Mouse (Mus musculus) thymus, adult 2 months (tissue): ENCODE measurements around the gene Aoah. TPM values are rescaled to one million over a fixed set of nuclear protein-coding genes. Genes with fewer than 3 reads are reported as not detected.

Source experiments
- DNase-seq: peaks from one replicate; pipeline ENCODE4 v3.0.0; 2021
- H3K27ac ChIP-seq: fragments of 200-500 bp; 2 replicates; pipeline ENCODE4 v1.5.1; 2012; ENCODE audit warnings: low read length, control low read depth; ENCODE audit not compliant: control insufficient read depth, insufficient read depth
- H3K27me3 ChIP-seq: fragments of 200-500 bp; 2 replicates; pipeline ENCODE4 v1.6.1; 2012; ENCODE audit warnings: mild to moderate bottlenecking, low read length, moderate library complexity, mixed read lengths; ENCODE audit not compliant: control insufficient read depth, insufficient read depth
- H3K36me3 ChIP-seq: fragments of 200-500 bp; 2 replicates; pipeline ENCODE4 v1.6.1; 2012; ENCODE audit warnings: mild to moderate bottlenecking, low read length, moderate library complexity; ENCODE audit not compliant: control insufficient read depth, insufficient read depth
- H3K4me1 ChIP-seq: fragments of 200-500 bp; replicated peaks from 2 replicates; pipeline ENCODE4 v1.6.1; 2012; ENCODE audit warnings: low read length; ENCODE audit not compliant: control insufficient read depth, insufficient read depth
- H3K4me3 ChIP-seq: fragments of 200-500 bp; 2 replicates; pipeline ENCODE4 v1.5.1; 2012; ENCODE audit warnings: mild to moderate bottlenecking, low read length, control low read depth, moderate library complexity; ENCODE audit not compliant: control insufficient read depth, insufficient read depth
- CTCF ChIP-seq: fragments of 200-500 bp; IDR thresholded peaks from 2 replicates; pipeline ENCODE4 v1.5.1; 2012; ENCODE audit warnings: mild to moderate bottlenecking, control low read depth, low read length, moderate library complexity, borderline replicate concordance; ENCODE audit not compliant: control insufficient read depth, poor library complexity, insufficient read depth; ENCODE audit errors: extremely low read depth
- POLR2A ChIP-seq: fragments of 200-500 bp; IDR thresholded peaks from 2 replicates; pipeline ENCODE4 v1.6.1; 2012; ENCODE audit warnings: mild to moderate bottlenecking, low read length, control low read depth, moderate library complexity; ENCODE audit not compliant: control insufficient read depth, poor library complexity, insufficient read depth; ENCODE audit errors: extremely low read depth
- WGBS: fragments of 180-500 bp; shearing (Covaris S2); methylation state at CpG from one replicate; pipeline ENCODE4 v1.1.7; 2018; 5-methylcytosine and 5-hydroxymethylcytosine counted together
- polyA plus RNA-seq: library from polyadenylated mRNA; depleted of rRNA; stranded (reverse); fragments of >200 nt; gene quantifications from 2 replicates; pipeline ENCODE4 v1.2.3, GENCODE M21; 2012; rRNA removed

The Aoah gene
- polyA plus RNA-seq = 1.3 and 2.0 TPM in 2 replicates

GRCm38 (mm10) chr13:20793901-20794300, at the start of gene Aoah:
Gene Aoah (plus strand): TSS chr13:20794113.
- WGBS = 13% methylated on average over 4 of the region's 4 CpGs
- no peaks in the 10 kb centered on the region for H3K36me3 ChIP-seq
- H3K27ac ChIP-seq = no peak within 1 kb of the TSS
- DNase-seq = no peak
- H3K4me3 ChIP-seq = no peak within 1 kb of the TSS
- H3K4me1 ChIP-seq = no peaks in the 10 kb centered on the region
- H3K27me3 ChIP-seq = no peaks in the 10 kb centered on the region
- no peak for TF ChIP-seq POLR2A

DNA sequence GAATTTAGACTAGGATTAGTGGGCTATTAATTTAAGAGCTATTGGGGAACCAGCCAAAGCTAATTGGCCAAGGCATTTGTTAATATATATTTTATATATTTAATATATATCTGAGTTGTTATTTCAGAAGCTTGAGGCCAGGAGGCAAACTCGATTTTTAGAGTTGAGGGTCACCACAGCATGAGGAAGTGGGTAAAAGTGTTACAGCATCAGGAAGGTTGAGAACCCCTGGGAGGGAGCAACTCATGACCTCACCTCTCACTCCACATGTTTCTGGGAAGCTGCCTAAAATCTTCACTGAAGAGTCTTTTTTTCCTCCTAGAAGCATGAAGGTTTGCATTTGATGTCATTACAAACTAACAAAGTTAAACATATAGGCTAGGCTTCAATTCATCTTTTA, 39.1 kb upstream of the Aoah start:
- 8% methylated on average over 1 of the region's 1 CpGs for WGBS
- no peak for DNase-seq

DNA sequence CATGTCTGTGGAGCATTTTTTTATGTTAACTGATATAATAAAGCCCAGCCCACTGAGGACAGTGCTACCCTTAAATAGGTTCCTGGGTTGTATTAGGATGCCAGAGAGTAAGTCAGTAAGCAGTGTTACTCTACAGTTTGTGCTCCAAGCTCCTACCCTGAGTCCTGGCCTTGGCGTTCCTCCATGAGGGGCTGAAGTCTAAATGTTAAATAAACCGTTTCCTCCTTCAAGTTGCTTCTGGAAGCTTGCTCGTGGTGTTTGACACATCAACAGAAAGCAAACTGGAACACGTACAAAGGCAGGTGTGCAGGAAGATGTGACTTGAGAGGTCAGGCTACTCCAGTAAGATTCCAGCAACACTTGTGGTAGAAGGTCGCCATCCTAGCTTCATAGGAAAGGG, 10.3 kb upstream of the Aoah start:
- no peak for TF ChIP-seq CTCF
- no peak for TF ChIP-seq POLR2A
- no peak for DNase-seq
- no peak overlapping the region for H3K27ac ChIP-seq
- no peak overlapping the region for H3K4me3 ChIP-seq
- 88% methylated on average over 5 of the region's 5 CpGs for WGBS
- no peaks in the 10 kb centered on the region for H3K36me3 ChIP-seq
- H3K27me3 ChIP-seq = no peaks in the 10 kb centered on the region
- no peaks in the 10 kb centered on the region for H3K4me1 ChIP-seq

More for the DNA sequence above, 39.1 kb upstream of the Aoah start:
- H3K27ac ChIP-seq = no peak overlapping the region
- no peak overlapping the region for H3K4me3 ChIP-seq
- no peaks in the 10 kb centered on the region for H3K4me1 ChIP-seq
- TF ChIP-seq CTCF (no peak), POLR2A (no peak)
- H3K36me3 ChIP-seq = no peaks in the 10 kb centered on the region
- H3K27me3 ChIP-seq = no peaks in the 10 kb centered on the region

GRCm38 (mm10) chr13:20784060-20784459, 9.9 kb upstream of the Aoah start:
- 82% methylated on average over 6 of the region's 6 CpGs for WGBS
- TF ChIP-seq CTCF (no peak), POLR2A (no peak)
- no peak overlapping the region for H3K27ac ChIP-seq

DNA sequence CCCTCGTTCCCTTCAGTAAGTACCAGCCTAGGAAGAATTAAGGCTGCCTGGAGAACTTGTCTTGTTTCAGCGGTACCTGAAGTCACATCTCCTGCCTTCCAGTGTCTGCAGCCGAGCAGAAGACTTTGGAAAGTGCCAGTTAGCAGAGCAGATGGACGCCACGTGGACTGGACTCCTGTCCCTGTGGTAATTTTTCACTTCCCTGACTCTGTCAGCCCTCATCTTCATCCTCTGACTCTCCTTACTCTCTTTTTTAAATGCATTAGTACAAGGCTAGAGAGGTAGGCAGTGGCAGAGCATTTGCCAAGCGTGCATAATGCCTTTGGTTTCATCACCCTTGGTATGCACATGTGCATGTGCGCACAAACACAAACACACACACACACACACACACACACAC, 8.0 kb upstream of the Aoah start:
- no peak for TF ChIP-seq CTCF
- no peak for TF ChIP-seq POLR2A
- H3K4me3 ChIP-seq = no peak overlapping the region
- 90% methylated on average over 7 of the region's 7 CpGs for WGBS
- no peaks in the 10 kb centered on the region for H3K36me3 ChIP-seq
- DNase-seq = no peak
- H3K4me1 ChIP-seq = no peaks in the 10 kb centered on the region
- no peaks in the 10 kb centered on the region for H3K27me3 ChIP-seq
- H3K27ac ChIP-seq = no peak overlapping the region

More at GRCm38 (mm10) chr13:20784060-20784459, 9.9 kb upstream of the Aoah start:
- Histone ChIP-seq H3K27me3 (no peaks in the 10 kb centered on the region), H3K4me3 (no peak overlapping the region), H3K36me3 (no peaks in the 10 kb centered on the region), H3K4me1 (no peaks in the 10 kb centered on the region)
- no peak for DNase-seq

- Histone ChIP-seq H3K36me3 (no peaks in the 10 kb centered on the region), H3K27me3 (no peaks in the 10 kb centered on the region), H3K4me3 (no peak overlapping the region), H3K4me1 (no peaks in the 10 kb centered on the region), H3K27ac (no peak overlapping the region)
- TF ChIP-seq POLR2A (no peak), CTCF (no peak)
- 88% methylated on average over 1 of the region's 1 CpGs for WGBS
- DNase-seq = no peak
Measured at GRCm38 (mm10) chr13:20786825-20787245, 7.1 kb upstream of the Aoah start.

DNA sequence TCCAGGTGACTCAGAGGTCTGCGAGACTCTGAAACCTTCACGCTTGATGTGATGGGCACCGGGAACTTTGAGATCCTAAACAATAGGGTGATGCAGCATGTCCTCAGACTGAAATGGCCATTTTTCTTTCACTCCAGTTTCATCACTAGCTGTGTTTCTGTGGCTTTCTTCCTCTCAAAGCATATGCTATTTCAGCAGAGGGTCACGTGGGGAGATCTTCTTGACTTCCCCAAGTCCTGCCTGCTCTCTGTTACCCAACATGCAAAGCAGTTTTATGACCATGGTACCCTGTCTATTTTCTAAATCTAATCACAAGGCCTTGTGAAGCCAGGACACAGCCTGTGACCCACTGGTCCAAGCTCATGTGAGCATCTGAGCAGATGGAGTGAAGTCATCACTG, 6.0 kb upstream of the Aoah start:
- no peak overlapping the region for H3K27ac ChIP-seq
- WGBS = 82% methylated on average over 4 of the region's 4 CpGs

More for the DNA sequence above, 6.0 kb upstream of the Aoah start:
- no peaks in the 10 kb centered on the region for H3K36me3 ChIP-seq
- no peaks in the 10 kb centered on the region for H3K27me3 ChIP-seq
- no peak for DNase-seq
- H3K4me3 ChIP-seq = no peak overlapping the region
- TF ChIP-seq CTCF = no peak
- TF ChIP-seq POLR2A = no peak
- no peaks in the 10 kb centered on the region for H3K4me1 ChIP-seq
